22 mouse cellular contexts compared by ENCODE assay signal in the genomic region with DNA sequence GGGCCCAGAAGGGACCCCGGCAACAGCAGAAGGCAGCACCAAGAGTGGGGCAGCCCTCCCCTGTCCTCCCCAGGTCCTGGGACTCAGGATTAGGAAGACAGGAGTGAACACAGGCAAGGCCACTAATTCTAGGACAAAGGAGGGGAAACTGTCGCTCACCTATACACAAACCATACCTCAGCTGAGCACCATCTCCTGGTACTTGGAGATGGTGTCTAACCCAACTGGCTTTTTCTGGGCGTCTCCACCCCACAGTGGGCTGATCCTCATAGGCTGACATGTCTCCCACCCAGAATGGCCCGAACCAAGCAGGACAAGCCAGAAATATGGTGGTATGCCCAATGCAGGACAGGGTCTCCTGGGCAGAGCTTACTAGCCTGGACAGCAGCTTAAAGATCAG. TPM values are rescaled to one million over a fixed set of nuclear protein-coding genes. Genes with fewer than 3 reads are reported as not detected.
DNase-seq lines count a peak whose midpoint lies in the region; ATAC-seq and TF ChIP-seq lines count a peak whose summit lies in the region.
"Had no signal": no experiment of that assay in that cellular context is flagged by ENCODE, and none has a peak within 500 bp of the region (broad histone marks: within the 10 kb centered on the region; RNA-seq: fewer than 3 reads in every experiment).

No protein-coding gene starts in this region.

- H3K27ac ChIP-seq in heart, adult 2 months, result peak overlapping the region; percentile 56
- H3K27ac ChIP-seq in heart, embryonic 12.5 days (ENCODE audit: poor library complexity, severe bottlenecking), result no peak overlapping the region
- H3K27ac ChIP-seq in midbrain, embryonic 11.5 days (ENCODE audit: low read depth, low read length), result no peak overlapping the region
- H3K27ac ChIP-seq in midbrain, embryonic 16.5 days (ENCODE audit: low read length), result no peak overlapping the region
- H3K27ac ChIP-seq in brown adipose tissue, adult 24 weeks (replicated peaks; ENCODE audit: low read depth, low read length), result peak overlapping the region; percentile 92
- H3K27ac ChIP-seq: embryonic facial prominence, embryonic 12.5 days; embryonic facial prominence, embryonic 15.5 days; heart, embryonic 10.5 days; hindbrain, embryonic 14.5 days; hindbrain, postnatal 0 days had no signal

- no peak for ATAC-seq in heart, embryonic 12.5 days (ENCODE audit: insufficient number of reproducible peaks, low FRiP score)
- no peak for ATAC-seq in midbrain, embryonic 11.5 days (ENCODE audit: low FRiP score)
- no peak for ATAC-seq in midbrain, embryonic 16.5 days
- no peak for ATAC-seq in monocyte, adult 5-6 weeks (replicated peaks; ENCODE audit: insufficient number of reproducible peaks, low FRiP score, low TSS enrichment, poor library complexity, severe bottlenecking)
- ATAC-seq: CD4-positive, CD25-positive, alpha-beta regulatory T cell, adult 4 months; forebrain, embryonic 14.5 days; forebrain, postnatal 0 days; hindbrain, postnatal 0 days; inflammation-experienced regulatory T-cells, adult 6 months; intestine, embryonic 16.5 days; Patski had no signal

- H3K36me3 ChIP-seq in heart, adult 2 months (ENCODE audit: control insufficient read depth, insufficient read depth, low read length), result peaks cover 4% of the 10 kb centered on the region; the same call in 1 of the 2 replicates
- H3K36me3 ChIP-seq in heart, embryonic 12.5 days, result peaks cover 9% of the 10 kb centered on the region; the same call in 1 of the 2 replicates
- no peaks in the 10 kb centered on the region for H3K36me3 ChIP-seq in midbrain, embryonic 11.5 days (ENCODE audit: control insufficient read depth, insufficient read depth, low read length)
- no peaks in the 10 kb centered on the region for H3K36me3 ChIP-seq in midbrain, embryonic 16.5 days (ENCODE audit: control insufficient read depth, insufficient read depth, low read length)
- H3K36me3 ChIP-seq: embryonic facial prominence, embryonic 12.5 days; embryonic facial prominence, embryonic 15.5 days had no signal

- WGBS in heart, adult 2 months, result 78% methylated on average over 4 of the region's 4 CpGs
- WGBS in heart, embryonic 12.5 days, result 73% methylated on average over 4 of the region's 4 CpGs
- 77% methylated on average over 4 of the region's 4 CpGs for WGBS in midbrain, embryonic 11.5 days
- WGBS in midbrain, embryonic 16.5 days, result 84% methylated on average over 4 of the region's 4 CpGs

- no peak overlapping the region for H3K4me2 ChIP-seq in heart, embryonic 12.5 days
- H3K4me2 ChIP-seq in midbrain, embryonic 11.5 days, result no peak overlapping the region
- H3K4me2 ChIP-seq in midbrain, embryonic 16.5 days (ENCODE audit: low read length), result no peak overlapping the region
- H3K4me2 ChIP-seq: embryonic facial prominence, embryonic 12.5 days; embryonic facial prominence, embryonic 15.5 days; hindbrain, embryonic 14.5 days had no signal

- no peak for TF ChIP-seq CTCF in heart, adult 2 months (IDR thresholded peaks at IDR 0.05)

- peak; percentile 8 for DNase-seq in cerebellum, adult 9-11 months
- DNase-seq in cerebellum, postnatal 36 days, result no peak
- DNase-seq in heart, adult 2 months, result peak in 1 of 2 experiments; percentile 12
- DNase-seq in midbrain, embryonic 11.5 days (ENCODE audit: low spot score, missing footprints), result peak; percentile 47
- DNase-seq: cerebellum, adult 11-12 months; cerebellum, adult 8-10 months; forebrain, postnatal 0 days; heart, postnatal 4 days had no signal

- no peaks in the 10 kb centered on the region for H3K27me3 ChIP-seq in heart, adult 2 months (ENCODE audit: control insufficient read depth, insufficient read depth, low read length)
- H3K27me3 ChIP-seq in heart, embryonic 12.5 days (replicated peaks), result 0 out of 2 replicates have a peak, but pooled peaks cover 4% of the 10 kb centered on the region
- H3K27me3 ChIP-seq in midbrain, embryonic 11.5 days (ENCODE audit: control insufficient read depth, insufficient read depth, low read length), result no peaks in the 10 kb centered on the region
- no peaks in the 10 kb centered on the region for H3K27me3 ChIP-seq in midbrain, embryonic 16.5 days (ENCODE audit: control insufficient read depth, insufficient read depth, low read depth, low read length)
- H3K27me3 ChIP-seq: embryonic facial prominence, embryonic 12.5 days; embryonic facial prominence, embryonic 15.5 days; Patski had no signal

- H3K9me3 ChIP-seq in heart, embryonic 12.5 days (replicated peaks), result no peaks in the 10 kb centered on the region
- H3K9me3 ChIP-seq in midbrain, embryonic 11.5 days (ENCODE audit: control insufficient read depth, low read length), result no peaks in the 10 kb centered on the region
- no peaks in the 10 kb centered on the region for H3K9me3 ChIP-seq in midbrain, embryonic 16.5 days (replicated peaks; ENCODE audit: control insufficient read depth, low read length, poor library complexity, severe bottlenecking)
- H3K9me3 ChIP-seq: embryonic facial prominence, embryonic 12.5 days; embryonic facial prominence, embryonic 15.5 days; heart, embryonic 10.5 days had no signal

- H3K9ac ChIP-seq in heart, adult 2 months (ENCODE audit: low read depth, low read length), result no peak overlapping the region
- H3K9ac ChIP-seq in heart, embryonic 12.5 days, result no peak overlapping the region
- H3K9ac ChIP-seq in midbrain, embryonic 11.5 days (ENCODE audit: low read length), result no peak overlapping the region
- no peak overlapping the region for H3K9ac ChIP-seq in midbrain, embryonic 16.5 days (ENCODE audit: low read depth, low read length)
- H3K9ac ChIP-seq: embryonic facial prominence, embryonic 12.5 days; embryonic facial prominence, embryonic 15.5 days; forebrain, postnatal 0 days; hindbrain, embryonic 14.5 days had no signal

- intact Hi-C loops in heart, adult 2 months (cut with DNase I), result loop anchor here (5.0 kb wide), 1 partner anchor 310 kb away; no protein-coding TSS in a partner anchor

- TF ChIP-seq POLR2A in heart, adult 2 months (IDR thresholded peaks at IDR 0.05; ENCODE audit: insufficient read depth, low read depth, low read length), result no peak

- no peak for TF ChIP-seq EP300 in heart, adult 2 months (IDR thresholded peaks at IDR 0.05; ENCODE audit: insufficient read depth, low read depth, low read length)

- H3K4me3 ChIP-seq in heart, adult 2 months, result no peak overlapping the region
- no peak overlapping the region for H3K4me3 ChIP-seq in heart, embryonic 12.5 days
- H3K4me3 ChIP-seq in midbrain, embryonic 11.5 days (ENCODE audit: low read depth, low read length), result no peak overlapping the region
- H3K4me3 ChIP-seq in midbrain, embryonic 16.5 days (ENCODE audit: low read depth, low read length), result no peak overlapping the region
- no peak overlapping the region for H3K4me3 ChIP-seq in brown adipose tissue, adult 24 weeks (ENCODE audit: insufficient read depth, low read depth, low read length)
- H3K4me3 ChIP-seq: embryonic facial prominence, embryonic 12.5 days; embryonic facial prominence, embryonic 15.5 days; heart, embryonic 10.5 days had no signal

- H3K79me2 ChIP-seq in heart, adult 2 months (replicated peaks; ENCODE audit: control insufficient read depth, insufficient read depth, low read length), result no peaks in the 10 kb centered on the region

- peaks cover 2% of the 10 kb centered on the region; the same call in 1 of the 2 replicates for H3K4me1 ChIP-seq in heart, adult 2 months (ENCODE audit: control insufficient read depth, insufficient read depth, low read length)
- no peaks in the 10 kb centered on the region for H3K4me1 ChIP-seq in heart, embryonic 12.5 days (replicated peaks)
- no peaks in the 10 kb centered on the region for H3K4me1 ChIP-seq in midbrain, embryonic 11.5 days (ENCODE audit: control insufficient read depth, insufficient read depth, low read length)
- H3K4me1 ChIP-seq in midbrain, embryonic 16.5 days (ENCODE audit: control insufficient read depth, insufficient read depth, low read length), result no peaks in the 10 kb centered on the region
- H3K4me1 ChIP-seq in brown adipose tissue, adult 24 weeks (ENCODE audit: control insufficient read depth, insufficient read depth, insufficient read length, low read length), result peaks cover 12% of the 10 kb centered on the region
- H3K4me1 ChIP-seq: embryonic facial prominence, embryonic 12.5 days; embryonic facial prominence, embryonic 15.5 days; heart, embryonic 10.5 days had no signal

RNA-seq across cellular contexts. Expression of a gene that starts 26.8 kb away (rescaled TPM):
- total RNA-seq in heart, adult 2 months (2021), result 100 to 1,000 TPM; 783 to 919 TPM
- 468 and 899 TPM in 2 replicates for polyA plus RNA-seq in heart, adult 2 months (2012; rRNA removed)
- polyA plus RNA-seq in heart, embryonic 12.5 days (2016; fragmentation: Nextera tagmentation; extraction: Ambion mirVana), result 15.2 and 17.8 TPM in 2 replicates
- polyA plus RNA-seq in midbrain, embryonic 11.5 days (2014; fragmentation: Nextera tagmentation; extraction: Ambion mirVana), result 0.93 and 1.8 TPM in 2 replicates
- 2.7 and 3.2 TPM in 2 replicates for polyA plus RNA-seq in midbrain, embryonic 16.5 days (2015; fragmentation: Nextera tagmentation; extraction: Ambion mirVana)
- 1,169 and 1,640 TPM in 2 replicates for polyA plus RNA-seq in brown adipose tissue, adult 24 weeks (2012; ENCODE audit: insufficient read depth, insufficient read length, missing spikeins)
- 7.4 to 10.1 TPM (median 9.0 TPM) in 3 replicates for total RNA-seq in monocyte, adult 5-6 weeks (2017)

Comparison
In these comparisons a context has a peak if more than half of its experiments do, and no peak if none do; other contexts are left out.
1. DNase-seq: peak in cerebellum, adult 9-11 months (single experiment) and midbrain, embryonic 11.5 days (single experiment); none in cerebellum, postnatal 36 days (0 of 2).
2. H3K27ac ChIP-seq: peak in heart, adult 2 months (single experiment) and brown adipose tissue, adult 24 weeks (single experiment); none in heart, embryonic 12.5 days (single experiment), midbrain, embryonic 11.5 days (single experiment) and midbrain, embryonic 16.5 days (single experiment).
3. RNA of a gene that starts 26.8 kb away (polyA plus RNA-seq): 1,169 to 1,640 TPM in brown adipose tissue, adult 24 weeks and 468 to 899 TPM in heart, adult 2 months; 15.2 to 17.8 TPM in heart, embryonic 12.5 days, 2.7 to 3.2 TPM in midbrain, embryonic 16.5 days and 0.93 to 1.8 TPM in midbrain, embryonic 11.5 days; every median in the first group is over 10 times any median in the second.